Mouse (Mus musculus): ENCODE measurements around the gene Snx29. TPM values are rescaled to one million over a fixed set of nuclear protein-coding genes. Genes with fewer than 3 reads are reported as not detected.

The Snx29 gene
- polyA plus RNA-seq, 2 experiments = 1.9 TPM

DNA sequence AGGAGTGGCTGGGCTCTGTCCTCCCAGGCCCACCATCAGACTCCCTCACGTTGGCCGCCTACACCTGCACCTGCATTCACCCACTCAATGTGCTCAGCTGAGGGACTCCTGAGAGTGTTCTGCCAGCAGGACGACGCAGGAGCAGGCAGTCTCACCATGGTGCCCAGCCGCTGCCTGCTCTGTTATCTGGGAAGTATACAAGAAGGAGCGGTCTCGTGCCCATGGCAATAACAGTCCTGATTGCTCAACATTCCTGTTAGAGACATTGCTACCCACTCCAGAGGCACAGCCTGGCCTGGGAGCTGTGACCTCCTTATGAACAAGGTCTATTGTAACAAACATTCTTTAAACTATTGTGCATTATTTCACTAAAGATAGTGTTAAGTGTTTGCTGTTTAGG, 435.2 kb downstream of the Snx29 start:
- ATAC-seq (ENCODE audit: insufficient read depth) (no peak), DNase-seq (ENCODE audit: low read depth in 3 of 3, low spot score in 3 of 3) (no peak)
- H3K4me2 ChIP-seq (ENCODE audit: low read depth) = no peak overlapping the region
- WGBS (ENCODE audit: insufficient replicate concordance) = 71% methylated on average over 7 of the region's 7 CpGs
- H3K4me1 ChIP-seq (replicated peaks; ENCODE audit: control insufficient read depth in 2 of 2, insufficient read depth in 2 of 2, low read length in 1 of 2) = no peaks in the 10 kb centered on the region
- no peak overlapping the region for H3K4me3 ChIP-seq (ENCODE audit: insufficient read depth in 1 of 2, low read depth in 2 of 2, low read length in 2 of 2)
- no peak overlapping the region for H3K9ac ChIP-seq (replicated peaks)
- TF ChIP-seq CTCF (IDR thresholded peaks at IDR 0.05; ENCODE audit: low read depth) (no peak), EP300 (IDR thresholded peaks at IDR 0.05; ENCODE audit: low read depth) (no peak)
- no peak overlapping the region for H3K27ac ChIP-seq
- H3K36me3 ChIP-seq (replicated peaks; ENCODE audit: control insufficient read depth, insufficient read depth, low read depth) = no peaks in the 10 kb centered on the region
- H3K9me3 ChIP-seq (ENCODE audit: control insufficient read depth, low read length) = no peaks in the 10 kb centered on the region
- no peaks in the 10 kb centered on the region for H3K27me3 ChIP-seq (ENCODE audit: control insufficient read depth, insufficient read depth, low read length)

DNA sequence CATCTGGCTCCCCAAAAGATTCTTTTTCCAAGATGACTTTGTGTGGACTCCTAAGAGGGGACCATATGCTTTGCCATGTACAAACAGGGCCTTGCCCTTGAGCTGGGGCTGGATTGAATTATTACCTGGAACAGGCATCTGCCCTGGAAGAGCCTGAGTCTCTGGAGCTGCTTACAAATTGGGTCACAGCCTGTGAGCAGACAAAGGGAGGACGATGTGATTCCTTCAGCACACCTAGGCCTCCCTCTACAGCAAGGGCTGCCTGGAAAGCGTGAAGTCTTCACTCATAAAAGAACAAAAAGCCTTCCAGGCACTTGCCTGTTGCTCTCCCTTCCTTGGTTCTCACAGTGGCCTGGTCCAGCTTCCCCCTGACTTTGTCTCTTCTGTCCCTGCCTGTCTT, 449.6 kb downstream of the Snx29 start:
- no peaks in the 10 kb centered on the region for H3K4me1 ChIP-seq (replicated peaks; ENCODE audit: control insufficient read depth in 2 of 2, insufficient read depth in 2 of 2, low read length in 1 of 2)
- WGBS (ENCODE audit: insufficient replicate concordance) = 53% methylated on average over 2 of the region's 2 CpGs
- DNase-seq (ENCODE audit: low read depth in 3 of 3, low spot score in 3 of 3) (no peak), ATAC-seq (ENCODE audit: insufficient read depth) (no peak)
- TF ChIP-seq CTCF (IDR thresholded peaks at IDR 0.05; ENCODE audit: low read depth) = no peak
- no peak for TF ChIP-seq EP300 (IDR thresholded peaks at IDR 0.05; ENCODE audit: low read depth)
- H3K9ac ChIP-seq (replicated peaks) = no peak overlapping the region
- no peak overlapping the region for H3K4me3 ChIP-seq (ENCODE audit: insufficient read depth in 1 of 2, low read depth in 2 of 2, low read length in 2 of 2)
- H3K36me3 ChIP-seq (replicated peaks; ENCODE audit: control insufficient read depth, insufficient read depth, low read depth) = no peaks in the 10 kb centered on the region
- no peaks in the 10 kb centered on the region for H3K9me3 ChIP-seq (ENCODE audit: control insufficient read depth, low read length)
- no peaks in the 10 kb centered on the region for H3K27me3 ChIP-seq (ENCODE audit: control insufficient read depth, insufficient read depth, low read length)
- no peak overlapping the region for H3K4me2 ChIP-seq (ENCODE audit: low read depth)
- H3K27ac ChIP-seq = no peak overlapping the region

DNA sequence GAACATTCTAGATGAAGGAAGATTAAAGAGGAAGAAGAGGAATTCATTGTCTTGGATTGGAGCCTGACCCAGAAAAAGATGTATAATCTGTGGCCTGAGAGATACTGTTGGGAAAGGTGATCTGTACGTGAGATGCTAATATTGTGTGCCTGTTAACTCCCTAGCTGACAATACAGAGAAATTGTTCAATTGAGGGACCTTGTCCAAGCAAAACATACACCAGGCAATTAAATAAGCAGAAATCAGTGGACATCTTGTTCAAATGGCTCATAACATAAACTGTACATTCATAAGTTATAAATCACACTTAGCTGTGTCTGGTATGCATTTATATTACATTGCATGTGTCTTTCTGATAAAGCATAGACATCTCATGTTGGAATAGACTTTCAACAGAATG, 451.6 kb downstream of the Snx29 start:
- Histone ChIP-seq H3K27me3 (ENCODE audit: control insufficient read depth, insufficient read depth, low read length) (no peaks in the 10 kb centered on the region), H3K9me3 (ENCODE audit: control insufficient read depth, low read length) (no peaks in the 10 kb centered on the region), H3K4me3 (ENCODE audit: insufficient read depth in 1 of 2, low read depth in 2 of 2, low read length in 2 of 2) (no peak overlapping the region), H3K36me3 (replicated peaks; ENCODE audit: control insufficient read depth, insufficient read depth, low read depth) (no peaks in the 10 kb centered on the region), H3K27ac (no peak overlapping the region), H3K9ac (replicated peaks) (no peak overlapping the region), H3K4me2 (ENCODE audit: low read depth) (no peak overlapping the region), H3K4me1 (replicated peaks; ENCODE audit: control insufficient read depth in 2 of 2, insufficient read depth in 2 of 2, low read length in 1 of 2) (no peaks in the 10 kb centered on the region)
- 68% methylated on average over 1 of the region's 1 CpGs for WGBS (ENCODE audit: insufficient replicate concordance)
- no peak for TF ChIP-seq CTCF (IDR thresholded peaks at IDR 0.05; ENCODE audit: low read depth)
- TF ChIP-seq EP300 (IDR thresholded peaks at IDR 0.05; ENCODE audit: low read depth) = no peak
- DNase-seq (ENCODE audit: low read depth in 3 of 3, low spot score in 3 of 3) = no peak
- no peak for ATAC-seq (ENCODE audit: insufficient read depth)

DNA sequence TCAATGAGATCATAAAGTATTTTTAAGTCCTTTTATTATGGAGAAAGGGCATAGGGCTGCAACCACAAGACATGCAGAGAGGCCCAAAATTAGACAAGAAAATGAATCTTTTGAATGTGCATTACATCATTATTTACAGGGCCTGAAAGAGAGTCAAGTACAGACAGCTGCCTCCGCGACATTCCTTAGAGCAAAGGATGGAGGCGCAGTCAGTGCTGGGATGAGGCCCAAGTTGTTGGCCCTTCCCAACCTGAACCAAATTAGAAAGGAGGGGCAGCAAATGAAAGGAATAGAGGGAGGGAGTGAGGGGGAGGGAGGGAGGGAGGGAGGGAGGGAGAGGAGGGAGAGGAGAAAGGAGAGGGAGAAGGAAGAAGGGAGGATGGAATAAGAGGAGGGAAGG, 453.8 kb downstream of the Snx29 start:
- H3K4me1 ChIP-seq (replicated peaks; ENCODE audit: control insufficient read depth in 2 of 2, insufficient read depth in 2 of 2, low read length in 1 of 2) = no peaks in the 10 kb centered on the region; a peak in 1 of 4 replicates
- no peak overlapping the region for H3K4me3 ChIP-seq (ENCODE audit: insufficient read depth in 1 of 2, low read depth in 2 of 2, low read length in 2 of 2)
- DNase-seq (ENCODE audit: low read depth in 3 of 3, low spot score in 3 of 3) = no peak
- no peak overlapping the region for H3K27ac ChIP-seq
- H3K36me3 ChIP-seq (replicated peaks; ENCODE audit: control insufficient read depth, insufficient read depth, low read depth) = no peaks in the 10 kb centered on the region
- no peaks in the 10 kb centered on the region for H3K27me3 ChIP-seq (ENCODE audit: control insufficient read depth, insufficient read depth, low read length)
- no peaks in the 10 kb centered on the region for H3K9me3 ChIP-seq (ENCODE audit: control insufficient read depth, low read length)
- no peak overlapping the region for H3K9ac ChIP-seq (replicated peaks)
- WGBS (ENCODE audit: insufficient replicate concordance) = 72% methylated on average over 3 of the region's 3 CpGs
- no peak for ATAC-seq (ENCODE audit: insufficient read depth)
- TF ChIP-seq CTCF (IDR thresholded peaks at IDR 0.05; ENCODE audit: low read depth) (no peak), EP300 (IDR thresholded peaks at IDR 0.05; ENCODE audit: low read depth) (no peak)
- no peak overlapping the region for H3K4me2 ChIP-seq (ENCODE audit: low read depth)

DNA sequence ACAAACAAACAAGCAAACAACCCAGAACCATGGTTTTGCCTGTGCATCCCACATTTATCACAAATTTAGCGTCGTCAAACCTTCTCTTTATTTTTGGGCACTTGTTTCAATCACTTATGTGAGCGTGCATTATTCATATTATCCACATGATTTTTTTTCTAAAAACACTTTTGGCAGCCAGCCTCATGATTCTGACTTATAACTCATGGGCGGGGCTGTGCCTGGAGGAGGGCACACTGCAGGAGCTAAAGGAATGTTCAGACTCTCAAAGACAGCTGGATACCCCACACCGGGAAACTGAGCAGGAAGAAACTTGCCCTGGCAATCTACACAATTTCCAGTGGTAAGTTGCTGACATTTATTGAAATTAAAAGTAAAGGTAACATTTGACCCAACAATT, 455.5 kb downstream of the Snx29 start:
- ATAC-seq (ENCODE audit: insufficient read depth) (no peak), DNase-seq (ENCODE audit: low read depth in 3 of 3, low spot score in 3 of 3) (no peak)
- TF ChIP-seq CTCF (IDR thresholded peaks at IDR 0.05; ENCODE audit: low read depth) (no peak), EP300 (IDR thresholded peaks at IDR 0.05; ENCODE audit: low read depth) (no peak)
- H3K27ac ChIP-seq = no peak overlapping the region
- H3K9ac ChIP-seq (replicated peaks) = no peak overlapping the region
- H3K9me3 ChIP-seq (ENCODE audit: control insufficient read depth, low read length) = no peaks in the 10 kb centered on the region
- H3K36me3 ChIP-seq (replicated peaks; ENCODE audit: control insufficient read depth, insufficient read depth, low read depth) = no peaks in the 10 kb centered on the region
- peaks cover 0 to 13% of the 10 kb centered on the region in 2 experiments; a peak in 3 of 4 replicates for H3K4me1 ChIP-seq (replicated peaks; ENCODE audit: control insufficient read depth in 2 of 2, insufficient read depth in 2 of 2, low read length in 1 of 2)
- no peaks in the 10 kb centered on the region for H3K27me3 ChIP-seq (ENCODE audit: control insufficient read depth, insufficient read depth, low read length)
- WGBS (ENCODE audit: insufficient replicate concordance) = 68% methylated on average over 5 of the region's 5 CpGs
- H3K4me3 ChIP-seq (ENCODE audit: insufficient read depth in 1 of 2, low read depth in 2 of 2, low read length in 2 of 2) = no peak overlapping the region
- H3K4me2 ChIP-seq (ENCODE audit: low read depth) = no peak overlapping the region

Data from liver, embryonic 14.5 days (tissue).